Mouse (Mus musculus) stomach, postnatal 0 days (tissue): Measurements from ENCODE around the gene Ugt1a5. TPM values are rescaled to one million over a fixed set of nuclear protein-coding genes. Genes with fewer than 3 reads are reported as not detected.
"Not testable (repeated sequence)": the region's sequence is repeated elsewhere in the genome, so short reads cannot be mapped to it uniquely, and the experiment has no call there.

ENCODE experiments used
- ATAC-seq: fragments of 200-750 bp; cut with Nextera tagmentation; 2 replicates; pipeline ENCODE4 v1.8.0; 2017; ENCODE audit not compliant: low FRiP score, low TSS enrichment
- DNase-seq: peaks from one replicate; pipeline ENCODE4 v3.0.0-alpha.2; 2016; ENCODE audit warnings: low spot score
- H3K27ac ChIP-seq: fragments of 300-500 bp; sonication (generic); replicated peaks from 2 replicates; pipeline ENCODE4 v1.5.1; 2014; ENCODE audit warnings: mild to moderate bottlenecking, control low read depth
- H3K27me3 ChIP-seq: fragments of 300-500 bp; sonication (generic); 2 replicates; pipeline ENCODE4 v1.6.1; 2014; ENCODE audit warnings: low read length; ENCODE audit not compliant: control insufficient read depth, insufficient read depth
- H3K36me3 ChIP-seq: fragments of 300-500 bp; sonication (generic); 2 replicates; pipeline ENCODE4 v1.6.1; 2014; ENCODE audit warnings: low read length, mixed read lengths; ENCODE audit not compliant: control insufficient read depth, insufficient read depth
- H3K4me1 ChIP-seq: fragments of 300-500 bp; sonication (generic); replicated peaks from 2 replicates; pipeline ENCODE4 v1.6.1; 2014; ENCODE audit warnings: antibody characterized with exemption; ENCODE audit not compliant: control insufficient read depth, insufficient read depth
- H3K4me2 ChIP-seq: fragments of 300-500 bp; sonication (generic); replicated peaks from 2 replicates; pipeline ENCODE4 v1.6.1; 2014; ENCODE audit warnings: low read depth, mild to moderate bottlenecking, control low read depth, moderate library complexity
- H3K4me3 ChIP-seq: fragments of 300-500 bp; sonication (generic); 2 replicates; pipeline ENCODE4 v1.5.1; 2014; ENCODE audit warnings: low read depth, low read length, control low read depth
- H3K9ac ChIP-seq: fragments of 300-500 bp; sonication (generic); 2 replicates; pipeline ENCODE4 v1.6.1; 2014; ENCODE audit warnings: mild to moderate bottlenecking, low read length, control low read depth, mixed read lengths
- H3K9me3 ChIP-seq: fragments of 300-500 bp; sonication (generic); 2 replicates; pipeline ENCODE4 v1.6.1; 2016; ENCODE audit warnings: low read length; ENCODE audit not compliant: control insufficient read depth
- CTCF ChIP-seq: IDR thresholded peaks from 2 replicates; pipeline ENCODE4 v1.5.1; 2016; ENCODE audit warnings: antibody characterized with exemption, low read depth, mild to moderate bottlenecking, moderate library complexity
- EP300 ChIP-seq: optimal IDR thresholded peaks from 2 replicates; pipeline ENCODE3; 2016; ENCODE audit warnings: antibody characterized with exemption
- WGBS: fragments of 180-500 bp; shearing (Covaris S2); extraction: QIAGEN DNeasy Blood & Tissue Kit; methylation state at CpG from one replicate; pipeline ENCODE4 v1.1.7; 2014; 5-methylcytosine and 5-hydroxymethylcytosine counted together
- polyA plus RNA-seq: library from polyadenylated mRNA; unstranded; fragments of >200 nt; fragmentation: Nextera tagmentation; extraction: Ambion mirVana; gene quantifications from 2 replicates; pipeline ENCODE4 v1.2.1, GENCODE M21; 2015

The Ugt1a5 gene
- polyA plus RNA-seq, 1 experiment from 2014 or later = not detected

DNA sequence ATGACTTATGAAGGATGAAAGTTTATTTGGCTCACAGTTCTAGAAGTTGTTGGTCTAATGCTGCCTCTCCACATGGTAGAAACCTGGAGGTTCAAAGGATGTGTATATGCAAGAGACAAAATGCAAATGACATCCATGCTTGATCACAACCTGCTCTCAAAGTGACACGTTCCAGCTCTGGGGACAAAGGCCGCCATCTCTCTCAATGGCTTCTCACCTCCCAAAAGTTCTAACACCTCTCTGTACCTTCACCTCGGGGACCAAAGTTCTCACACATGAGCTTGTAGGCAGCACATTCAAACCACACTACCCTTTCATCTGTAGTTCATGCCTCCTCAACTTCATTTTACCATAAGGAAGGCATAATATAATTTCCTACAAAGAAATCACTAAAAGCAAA, 51.8 kb downstream of the Ugt1a5 start:
- WGBS = 37% methylated on average over 3 of the region's 3 CpGs
- no peaks in the 10 kb centered on the region for H3K36me3 ChIP-seq

DNA sequence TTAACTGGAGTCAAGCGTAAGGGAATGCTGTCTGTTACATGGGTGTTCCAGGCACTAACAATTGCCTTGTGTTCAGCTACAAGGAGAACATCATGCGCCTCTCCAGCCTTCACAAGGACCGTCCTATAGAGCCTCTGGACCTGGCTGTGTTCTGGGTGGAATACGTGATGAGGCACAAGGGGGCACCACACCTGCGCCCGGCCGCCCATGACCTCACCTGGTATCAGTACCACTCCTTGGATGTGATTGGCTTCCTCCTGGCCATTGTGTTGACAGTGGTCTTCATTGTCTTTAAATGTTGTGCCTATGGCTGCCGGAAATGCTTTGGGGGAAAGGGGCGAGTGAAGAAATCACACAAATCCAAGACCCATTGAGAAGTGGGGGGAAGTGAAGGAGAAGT, 52.2 kb downstream of the Ugt1a5 start:
- no peaks in the 10 kb centered on the region for H3K27me3 ChIP-seq
- H3K9ac ChIP-seq = no peak overlapping the region
- H3K27ac ChIP-seq = no peak overlapping the region
- no peak overlapping the region for H3K4me2 ChIP-seq
- no peak overlapping the region for H3K4me3 ChIP-seq
- TF ChIP-seq CTCF (no peak), EP300 (no peak)
- H3K36me3 ChIP-seq = no peaks in the 10 kb centered on the region
- peaks cover 22% of the 10 kb centered on the region for H3K9me3 ChIP-seq
- DNase-seq (peak; percentile 43), ATAC-seq (no peak)
- no peaks in the 10 kb centered on the region for H3K4me1 ChIP-seq
- WGBS = 73% methylated on average over 9 of the region's 9 CpGs

More for the DNA sequence above, 51.8 kb downstream of the Ugt1a5 start:
- Histone ChIP-seq H3K9me3 (peaks cover 22% of the 10 kb centered on the region), H3K27me3 (no peaks in the 10 kb centered on the region), H3K9ac (no peak overlapping the region), H3K4me3 (no peak overlapping the region), H3K4me2 (no peak overlapping the region), H3K27ac (no peak overlapping the region), H3K4me1 (no peaks in the 10 kb centered on the region)
- TF ChIP-seq CTCF (no peak), EP300 (no peak)
- DNase-seq (no peak), ATAC-seq (no peak)

DNA sequence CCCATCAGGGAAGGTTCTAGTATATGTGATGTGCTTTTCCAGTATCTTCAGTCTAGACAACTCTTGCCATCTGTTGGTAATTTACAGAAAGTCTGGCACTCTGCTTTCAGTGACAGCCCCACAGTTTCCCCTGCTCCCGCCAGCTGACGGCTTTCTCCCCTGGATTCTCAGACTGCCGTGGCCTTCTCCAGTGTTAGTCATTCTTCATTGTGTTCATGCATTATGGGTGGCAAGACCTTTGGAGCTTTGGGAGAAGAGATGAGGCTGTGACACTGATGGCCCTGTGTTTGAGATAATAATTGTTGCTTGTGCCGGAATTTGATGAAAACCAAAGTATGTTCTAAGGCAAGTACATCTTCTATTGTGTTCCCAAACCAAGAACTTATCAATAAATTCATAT, 52.8 kb downstream of the Ugt1a5 start:
- ATAC-seq (no peak), DNase-seq (no peak)
- TF ChIP-seq CTCF = no peak
- no peak for TF ChIP-seq EP300
- H3K9me3 ChIP-seq = peaks cover 22% of the 10 kb centered on the region
- no peaks in the 10 kb centered on the region for H3K36me3 ChIP-seq
- 51% methylated on average over 4 of the region's 4 CpGs for WGBS
- no peak overlapping the region for H3K27ac ChIP-seq
- no peak overlapping the region for H3K4me3 ChIP-seq
- no peak overlapping the region for H3K4me2 ChIP-seq
- no peaks in the 10 kb centered on the region for H3K4me1 ChIP-seq
- no peaks in the 10 kb centered on the region for H3K27me3 ChIP-seq
- H3K9ac ChIP-seq = no peak overlapping the region

DNA sequence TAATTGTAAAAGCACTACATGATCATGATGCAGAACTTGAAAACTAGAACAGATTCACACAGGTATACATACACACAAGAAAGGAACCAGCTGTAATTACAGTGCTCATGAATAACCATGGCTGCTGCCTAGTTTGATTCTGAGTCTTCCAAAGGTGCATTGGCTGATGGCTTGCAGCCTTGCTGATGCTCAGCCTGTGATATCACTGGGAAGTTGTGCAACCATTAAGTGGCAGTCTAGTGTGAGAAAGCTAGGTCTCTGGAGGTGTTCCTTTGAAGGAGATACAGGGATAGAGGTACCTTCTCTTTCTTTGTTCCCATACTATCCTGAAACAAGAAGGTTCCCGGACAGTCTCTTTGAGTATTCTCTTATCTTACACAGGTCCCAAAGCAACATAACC, 53.2 kb downstream of the Ugt1a5 start:
- WGBS = 11% methylated on average over 1 of the region's 1 CpGs
- H3K9ac ChIP-seq = no peak overlapping the region
- no peaks in the 10 kb centered on the region for H3K36me3 ChIP-seq
- TF ChIP-seq EP300 (no peak), CTCF (no peak)
- no peaks in the 10 kb centered on the region for H3K4me1 ChIP-seq
- DNase-seq (no peak), ATAC-seq (no peak)
- H3K9me3 ChIP-seq = peaks cover 18% of the 10 kb centered on the region
- no peak overlapping the region for H3K27ac ChIP-seq
- no peak overlapping the region for H3K4me3 ChIP-seq
- H3K27me3 ChIP-seq = no peaks in the 10 kb centered on the region
- no peak overlapping the region for H3K4me2 ChIP-seq

DNA sequence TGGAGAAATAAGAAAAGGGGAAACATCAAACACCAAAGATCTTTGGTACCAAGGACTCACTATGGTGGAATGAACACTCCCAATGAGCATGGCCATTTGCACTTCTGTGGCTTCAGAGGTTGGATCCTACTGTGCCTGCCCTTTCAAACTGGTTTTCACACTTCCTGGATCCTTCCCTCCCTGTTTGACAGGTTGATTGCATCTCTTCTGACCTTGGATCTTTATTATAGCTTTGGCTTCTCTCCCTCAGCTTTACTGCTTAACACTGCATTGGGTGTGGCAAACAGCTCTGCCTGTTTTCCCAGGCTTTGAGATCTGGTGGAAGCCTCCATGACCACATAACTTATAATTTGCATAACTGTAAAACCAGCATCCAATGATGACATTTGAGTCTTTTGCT, 54.5 kb downstream of the Ugt1a5 start:
- H3K4me2 ChIP-seq = no peak overlapping the region
- no peak overlapping the region for H3K9ac ChIP-seq
- H3K27ac ChIP-seq = no peak overlapping the region
- no peaks in the 10 kb centered on the region for H3K4me1 ChIP-seq
- ATAC-seq (no peak), DNase-seq (peak; percentile 22)
- peaks cover 13% of the 10 kb centered on the region for H3K9me3 ChIP-seq
- H3K36me3 ChIP-seq = no peaks in the 10 kb centered on the region
- no peaks in the 10 kb centered on the region for H3K27me3 ChIP-seq
- H3K4me3 ChIP-seq = no peak overlapping the region
- TF ChIP-seq CTCF = no peak
- TF ChIP-seq EP300 = no peak

DNA sequence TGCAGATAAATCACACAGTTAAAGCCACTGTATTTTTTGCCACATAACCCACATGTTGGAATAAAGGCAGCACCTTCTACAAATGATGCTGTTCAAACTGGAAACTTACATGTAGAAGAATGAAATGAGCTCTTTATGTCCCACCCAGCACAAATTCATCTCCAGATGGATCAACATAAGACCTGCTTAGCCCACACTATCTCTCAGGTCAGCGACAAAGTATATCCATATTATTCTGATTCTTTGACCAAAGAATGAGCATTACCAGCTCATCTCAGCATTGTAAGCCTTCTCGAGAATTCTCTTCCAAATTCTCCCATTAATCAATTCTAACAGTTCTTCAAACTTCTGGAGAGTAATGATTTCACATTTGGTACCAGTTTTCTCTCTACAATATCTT, 56.4 kb downstream of the Ugt1a5 start:
- H3K27me3 ChIP-seq = no peaks in the 10 kb centered on the region
- no peak overlapping the region for H3K9ac ChIP-seq
- H3K4me1 ChIP-seq = no peaks in the 10 kb centered on the region
- TF ChIP-seq CTCF (no peak), EP300 (no peak)
- no peaks in the 10 kb centered on the region for H3K36me3 ChIP-seq
- peaks cover 12% of the 10 kb centered on the region for H3K9me3 ChIP-seq
- no peak overlapping the region for H3K4me2 ChIP-seq
- ATAC-seq (no peak), DNase-seq (peak; percentile 10)
- H3K27ac ChIP-seq = no peak overlapping the region
- 42% methylated on average over 2 of the region's 2 CpGs for WGBS
- no peak overlapping the region for H3K4me3 ChIP-seq

DNA sequence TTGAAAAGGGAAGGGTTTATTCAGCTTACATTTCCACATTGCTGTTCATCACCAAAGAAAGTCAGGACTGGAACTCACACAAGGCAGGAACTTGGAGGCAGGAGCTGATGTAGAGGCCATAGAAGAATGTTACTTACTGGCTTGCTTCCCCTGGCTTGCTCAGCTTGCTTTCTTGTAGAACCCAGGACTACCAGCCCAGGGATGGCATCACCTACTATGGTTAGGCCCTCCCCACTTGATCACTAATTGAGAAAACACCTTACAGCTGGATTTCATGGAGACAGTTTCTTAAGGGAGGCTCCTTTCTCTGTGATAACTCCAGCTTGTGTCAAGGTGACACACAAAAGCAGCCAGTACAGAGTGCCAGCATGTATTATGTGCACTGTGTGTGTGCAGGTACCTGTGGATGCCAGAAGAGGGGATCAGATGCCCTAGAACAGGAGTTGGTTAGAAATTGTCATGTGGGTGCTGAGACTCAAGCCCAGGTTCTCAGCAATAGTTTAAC, 57.3 kb downstream of the Ugt1a5 start:
- not testable (repeated sequence) for DNase-seq, H3K27ac ChIP-seq, ATAC-seq, H3K9ac ChIP-seq, H3K36me3 ChIP-seq, H3K4me3 ChIP-seq, H3K4me1 ChIP-seq, H3K27me3 ChIP-seq, H3K4me2 ChIP-seq
- H3K9me3 ChIP-seq = peaks cover 14% of the 10 kb centered on the region
